Mouse (Mus musculus): ENCODE measurements at regions not wholly inside any gene's neighbourhood (a gene's known extent, or its start where the extent isn't known, plus 50 kb on each side); places are given as distances from the start of the nearest gene placed in this dataset.

DNA sequence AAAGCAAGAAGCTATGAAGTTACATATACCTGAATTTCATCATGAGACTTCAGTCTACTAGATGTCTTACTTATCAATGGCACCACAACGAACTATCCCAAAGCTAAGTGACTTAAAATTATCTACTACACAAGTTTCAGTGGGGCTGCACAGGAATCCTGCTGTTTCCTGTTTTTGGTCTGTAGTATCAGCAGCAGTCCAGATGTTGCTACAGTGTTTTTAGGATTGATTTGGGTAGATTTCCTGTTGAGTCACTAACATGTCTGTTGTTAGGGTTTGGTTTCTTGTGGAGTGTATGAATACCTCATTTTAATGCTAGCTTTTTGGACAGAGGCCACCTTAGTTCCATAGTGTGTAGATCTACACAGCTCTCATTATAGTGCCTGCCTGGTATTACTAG is 120.8 kb upstream of the Thumpd2 start:
- in situ Hi-C loops (cut with MboI, MseI), result loop anchor here (5.0 to 25.0 kb wide), 2 partner anchors 77 to 1777 kb away; no protein-coding TSS in a partner anchor

GRCm38 (mm10) chr17:81180813-81181424 is 116.0 kb upstream of the Thumpd2 start:
- in situ Hi-C loops (cut with MboI, MseI), result loop anchor here (25.0 kb wide), 1 partner anchor 1781 kb away; no protein-coding TSS in a partner anchor

GRCm38 (mm10) chr17:81176306-81176705 is 111.4 kb upstream of the Thumpd2 start:
- in situ Hi-C loops (cut with MboI, MseI), result loop anchor here (25.0 kb wide), 1 partner anchor 1786 kb away; no protein-coding TSS in a partner anchor

- in situ Hi-C loops (cut with MboI, MseI), result loop anchor here (25.0 kb wide), 1 partner anchor 1786 kb away; no protein-coding TSS in a partner anchor
Observed at GRCm38 (mm10) chr17:81175877-81176276, 111.0 kb upstream of the Thumpd2 start.

- in situ Hi-C loops (cut with MboI, MseI), result no loop called here
Observed at GRCm38 (mm10) chr17:81172943-81173342, 108.1 kb upstream of the Thumpd2 start.

DNA sequence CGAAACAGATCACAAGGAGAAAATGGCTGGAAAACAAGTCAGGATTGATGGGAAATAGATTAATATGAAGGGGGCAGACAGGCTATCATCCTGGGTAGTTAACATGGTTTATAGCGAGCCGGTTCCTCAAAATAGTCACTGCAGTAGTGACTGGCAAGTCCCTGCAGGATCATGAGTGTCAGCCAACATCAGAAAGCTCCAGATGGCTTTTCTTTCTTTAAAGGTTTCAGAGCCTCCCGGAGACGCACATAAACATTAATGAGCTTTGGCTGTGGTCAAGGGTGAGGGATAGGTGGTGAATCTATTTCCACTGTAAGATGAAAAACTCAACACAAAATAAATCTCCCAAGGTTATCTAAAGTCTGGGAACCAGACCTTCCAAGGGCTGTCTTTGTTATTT is 104.2 kb upstream of the Thumpd2 start:
- in situ Hi-C loops (cut with MboI, MseI), result no loop called here

GRCm38 (mm10) chr17:81150730-81151129 is 85.8 kb upstream of the Thumpd2 start:
- in situ Hi-C loops (cut with MboI, MseI), result no loop called here

- in situ Hi-C loops (cut with MboI, MseI), result no loop called here
Observed at GRCm38 (mm10) chr17:81134702-81135101, 69.8 kb upstream of the Thumpd2 start.

- in situ Hi-C loops (cut with MboI, MseI), result no loop called here
Observed at GRCm38 (mm10) chr17:81133227-81133626, 68.3 kb upstream of the Thumpd2 start.
